In genomic region chr1:91776928-91777327, GRCm38 (mm10) we compare ENCODE assay signal across 25 mouse cellular contexts. TPM values are rescaled to one million over a fixed set of nuclear protein-coding genes. Genes with fewer than 3 reads are reported as not detected.
"Had no signal": no experiment of that assay in that cellular context is flagged by ENCODE, and none has a peak within 500 bp of the region (broad histone marks: within the 10 kb centered on the region; RNA-seq: fewer than 3 reads in every experiment).

No protein-coding gene starts in this region.

- H3K4me1 ChIP-seq: lung, embryonic 15.5 days; midbrain, embryonic 12.5 days; neural tube, embryonic 13.5 days; neural tube, embryonic 15.5 days; stomach, embryonic 15.5 days had no signal

- DNase-seq: liver, postnatal 0 days; lung, adult 2 months; lung, postnatal 14 days; lung, postnatal 36 days; midbrain, embryonic 14.5 days; retina, postnatal 1 day; right cerebral cortex, adult 18-20 months; right cerebral cortex, postnatal 25 days; right cerebral cortex, postnatal 4 days; spleen, adult 18-20 months; thymus, adult 2 months; thymus, postnatal 25 days; thymus, postnatal 4 days had no signal

- H3K4me3 ChIP-seq: lung, embryonic 15.5 days; midbrain, embryonic 12.5 days; myocyte; neural tube, embryonic 13.5 days; neural tube, embryonic 15.5 days; stomach, embryonic 15.5 days had no signal

- ATAC-seq: liver, postnatal 0 days; lung, postnatal 0 days; midbrain, embryonic 16.5 days had no signal

- H3K27ac ChIP-seq: lung, embryonic 15.5 days; macrophage; midbrain, embryonic 12.5 days; neural tube, embryonic 13.5 days; neural tube, embryonic 15.5 days; stomach, embryonic 15.5 days; stomach, postnatal 0 days had no signal

- H3K36me3 ChIP-seq: lung, embryonic 15.5 days; midbrain, embryonic 12.5 days; neural tube, embryonic 13.5 days; neural tube, embryonic 15.5 days; stomach, embryonic 15.5 days had no signal

- H3K27me3 ChIP-seq: lung, embryonic 15.5 days; midbrain, embryonic 12.5 days; neural tube, embryonic 15.5 days; stomach, embryonic 15.5 days had no signal

RNA-seq across cellular contexts. Expression of gene Twist2, which starts 24.3 kb away (rescaled TPM):
- total RNA-seq: megakaryocyte, adult 5-6 weeks; megakaryocyte-erythroid progenitor cell, adult 5-6 weeks had no signal
- polyA plus RNA-seq: macrophage had no signal
